Mouse (Mus musculus) monocyte, adult 5-6 weeks (primary cell): ENCODE data around the gene Rara. TPM values are rescaled to one million over a fixed set of nuclear protein-coding genes. Genes with fewer than 3 reads are reported as not detected.

Experiments
- ATAC-seq: fragments of 153-309, 156-312 bp; replicated peaks from 2 replicates; pipeline ENCODE4 v1.8.0; 2017; ENCODE audit warnings: mild to moderate bottlenecking; ENCODE audit not compliant: low TSS enrichment, insufficient number of reproducible peaks, severe bottlenecking, poor library complexity, low FRiP score
- total RNA-seq: library from RNA; stranded (forward); fragments of 200-1000, 200-491, 200-594 nt; gene quantifications from 3 replicates; pipeline ENCODE4 v1.2.3, GENCODE M21; 2017

Rara gene
- total RNA-seq, 1 experiment from 2014 or later = 62.9 TPM

DNA sequence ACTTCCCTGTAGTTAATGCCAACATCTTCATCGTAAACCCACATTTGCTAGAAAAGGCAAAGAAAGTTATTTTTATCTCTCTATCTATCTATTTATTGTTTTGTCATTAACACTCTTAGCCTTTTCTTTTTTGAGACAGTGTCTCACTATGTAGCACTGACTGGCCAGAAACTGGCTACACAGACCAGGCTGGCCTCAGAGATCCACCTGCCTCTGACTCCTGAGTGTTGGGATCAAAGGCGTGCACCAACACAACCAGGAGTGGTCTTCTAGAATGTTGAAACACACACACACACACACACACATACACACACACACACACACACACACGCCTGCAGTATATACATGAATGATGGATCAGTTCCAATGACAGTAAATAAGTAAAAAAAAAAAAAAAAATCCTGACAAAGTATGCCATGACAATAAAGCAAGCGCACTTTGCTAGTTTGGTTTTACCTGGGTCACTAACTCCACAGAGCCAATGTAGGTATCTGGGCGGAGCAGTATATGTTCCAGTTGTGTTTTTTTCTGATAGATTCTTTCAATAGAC is 94.8 kb downstream of the Rara start:
- no peak for ATAC-seq

DNA sequence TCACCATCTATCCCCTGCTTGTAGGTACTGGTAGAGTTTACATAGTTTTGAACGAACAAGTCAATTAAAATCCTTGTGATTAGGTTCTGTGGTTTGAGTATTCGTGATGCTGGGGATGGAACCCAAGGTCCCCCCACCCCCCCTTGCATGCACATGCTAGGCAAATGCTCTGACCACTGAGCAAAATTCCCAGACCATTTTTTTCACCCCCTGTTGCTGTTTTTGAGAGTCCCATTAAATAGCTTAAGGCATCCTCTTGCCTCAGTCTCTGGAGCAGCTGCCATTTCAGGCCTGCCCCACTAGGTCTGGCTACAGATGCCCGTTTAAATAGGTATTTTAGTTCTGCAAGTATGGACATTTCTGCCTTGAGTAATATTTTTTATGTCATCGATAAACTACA is 95.5 kb downstream of the Rara start:
- ATAC-seq = no peak

DNA sequence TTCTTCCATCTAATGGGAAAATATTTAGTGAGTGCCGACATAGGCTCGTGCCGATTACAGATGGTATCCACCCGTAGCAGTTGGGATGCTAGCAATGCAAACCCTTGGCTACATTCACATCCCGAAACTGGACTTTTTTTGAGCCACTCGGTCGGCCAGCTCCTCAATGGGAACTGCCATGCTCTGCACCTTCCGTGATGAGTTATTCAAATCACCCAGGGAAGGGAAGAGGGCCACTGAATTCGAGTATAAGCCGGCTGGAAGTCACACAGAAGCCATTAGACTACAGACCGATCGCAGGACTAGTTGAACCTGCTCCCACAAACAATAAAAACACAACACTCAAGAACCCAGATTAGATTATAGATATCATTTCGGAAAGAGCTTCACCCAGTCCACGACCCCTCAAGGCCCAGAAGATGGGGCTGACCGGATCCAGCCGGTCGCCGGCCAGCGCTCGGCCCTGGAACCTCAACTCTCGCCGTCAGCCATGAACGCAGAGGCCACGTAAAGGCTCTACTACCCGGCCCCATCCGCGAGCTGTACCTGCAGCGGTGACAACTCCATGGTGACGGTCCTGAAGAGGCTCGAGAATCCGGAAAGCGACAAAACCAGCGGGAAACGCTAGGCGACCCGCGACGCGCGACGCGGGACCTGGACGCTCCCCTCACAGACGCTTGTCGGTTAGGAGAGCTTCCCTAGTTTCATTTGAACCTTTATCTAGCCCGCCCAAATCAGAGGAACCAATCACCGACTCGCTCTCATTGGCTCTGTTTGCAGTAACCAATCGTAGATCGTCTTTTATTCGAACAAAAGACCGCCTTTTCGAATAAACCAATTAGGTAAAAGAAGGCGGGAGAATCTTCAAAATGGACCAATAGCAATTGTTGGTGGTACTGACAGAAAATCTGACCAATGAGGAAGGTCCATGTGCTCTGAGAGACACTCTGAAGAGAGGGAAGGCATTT is 96.2 kb downstream of the Rara start, which contains the start of gene Top2a:
Top2a (minus strand) TSS at position 690 of the 968 bp plus-strand sequence.
- peak; percentile 99 for ATAC-seq

Other genes starting within 250 kb of the Rara start
- gene Psmd3, start 245.3 kb upstream of the Rara start, total RNA-seq = 37.4 to 50.9 TPM (median 37.8 TPM) in 3 replicates
- gene Csf3, start 226.6 kb upstream of the Rara start, total RNA-seq = not detected in 3 replicates
- 10.9 to 25.7 TPM (median 22.4 TPM) in 3 replicates for gene Med24, start 198.4 kb upstream of the Rara start, total RNA-seq
- 3.4 to 5.4 TPM (median 4.3 TPM) in 3 replicates for gene Thra, start 187.2 kb upstream of the Rara start, total RNA-seq
- 0.68 to 4.7 TPM (median 1.9 TPM) in 3 replicates for gene Nr1d1, start 152.5 kb upstream of the Rara start, total RNA-seq
- gene Msl1, start 132.3 kb upstream of the Rara start, total RNA-seq = 108 to 125 TPM (median 112 TPM) in 3 replicates
- gene Casc3, start 122.9 kb upstream of the Rara start, total RNA-seq = 47.5 to 51.5 TPM (median 49.5 TPM) in 3 replicates
- gene Rapgefl1, start 91.0 kb upstream of the Rara start, total RNA-seq = not detected in 3 replicates
- 5.3 to 13.1 TPM (median 7.1 TPM) in 3 replicates for gene Wipf2, start 64.2 kb upstream of the Rara start, total RNA-seq
- 0.67 to 1.7 TPM (median 0.75 TPM) in 3 replicates for gene Cdc6, start 20.0 kb upstream of the Rara start, total RNA-seq
- not detected in 3 replicates for gene Gjd3, start 55.2 kb downstream of the Rara start, total RNA-seq
- gene Top2a, start 96.4 kb downstream of the Rara start, total RNA-seq = 14.1 to 26.1 TPM (median 15.5 TPM) in 3 replicates
- 0.43 to 5.5 TPM (median 1.2 TPM) in 3 replicates for gene Igfbp4, start 113.4 kb downstream of the Rara start, total RNA-seq
- 4.1 to 6.4 TPM (median 4.2 TPM) in 3 replicates for gene Tns4, start 161.5 kb downstream of the Rara start, total RNA-seq
- 13.3 to 31.2 TPM (median 29.2 TPM) in 3 replicates for gene Ccr7, start 227.3 kb downstream of the Rara start, total RNA-seq